Comparison of ENCODE assay signal across 21 mouse cellular contexts in genomic region chr2:152926896-152927295, GRCm38 (mm10). TPM values are rescaled to one million over a fixed set of nuclear protein-coding genes. Genes with fewer than 3 reads are reported as not detected.
DNase-seq lines count a peak whose midpoint lies in the region; ATAC-seq and TF ChIP-seq lines count a peak whose summit lies in the region.
"Had no signal": no experiment of that assay in that cellular context is flagged by ENCODE, and none has a peak within 500 bp of the region (broad histone marks: within the 10 kb centered on the region; RNA-seq: fewer than 3 reads in every experiment).

No protein-coding gene starts in this region.

- TF ChIP-seq CTCF in kidney, adult 2 months (conservative IDR thresholded peaks at IDR 0.05; ENCODE audit: insufficient read depth, insufficient read length, low read depth, low read length): no peak
- TF ChIP-seq CTCF in cerebellum, adult 2 months (IDR thresholded peaks at IDR 0.05; ENCODE audit: borderline replicate concordance, insufficient read depth, low read depth, low read length): no peak

- H3K4me3 ChIP-seq in forebrain, embryonic 10.5 days: no peak overlapping the region
- H3K4me3 ChIP-seq in forebrain, embryonic 15.5 days: no peak overlapping the region
- H3K4me3 ChIP-seq in kidney, embryonic 15.5 days (replicated peaks): no peak overlapping the region
- H3K4me3 ChIP-seq in kidney, adult 2 months (ENCODE audit: insufficient read depth, low read depth, low read length): no peak overlapping the region
- H3K4me3 ChIP-seq in embryonic facial prominence, embryonic 10.5 days: no peak overlapping the region
- H3K4me3 ChIP-seq in megakaryocyte, embryonic 14.5 days (replicated peaks): peak overlapping the region; percentile 82
- H3K4me3 ChIP-seq in cerebellum, adult 2 months (replicated peaks; ENCODE audit: insufficient read depth, low read depth, low read length): no peak overlapping the region
- H3K4me3 ChIP-seq: forebrain, embryonic 13.5 days; limb, embryonic 13.5 days; liver, embryonic 15.5 days had no signal

- peak overlapping the region; percentile 79 for H3K27ac ChIP-seq in forebrain, embryonic 10.5 days
- H3K27ac ChIP-seq in forebrain, embryonic 15.5 days (replicated peaks): no peak overlapping the region
- peak overlapping the region; percentile 86 for H3K27ac ChIP-seq in kidney, embryonic 15.5 days
- H3K27ac ChIP-seq in kidney, adult 2 months (ENCODE audit: insufficient read depth, low read depth, low read length): no peak overlapping the region
- peak overlapping the region; percentile 90 for H3K27ac ChIP-seq in embryonic facial prominence, embryonic 10.5 days (replicated peaks)
- no peak overlapping the region for H3K27ac ChIP-seq in cerebellum, adult 2 months (ENCODE audit: insufficient read depth, low read length)
- H3K27ac ChIP-seq: forebrain, embryonic 13.5 days; limb, embryonic 13.5 days; liver, embryonic 15.5 days had no signal

- no peaks in the 10 kb centered on the region for H3K36me3 ChIP-seq in forebrain, embryonic 10.5 days (replicated peaks)
- no peaks in the 10 kb centered on the region for H3K36me3 ChIP-seq in forebrain, embryonic 15.5 days
- H3K36me3 ChIP-seq in kidney, embryonic 15.5 days: no peaks in the 10 kb centered on the region
- H3K36me3 ChIP-seq in kidney, adult 2 months (ENCODE audit: control insufficient read depth, insufficient read depth, low read length): no peaks in the 10 kb centered on the region
- H3K36me3 ChIP-seq in embryonic facial prominence, embryonic 10.5 days (replicated peaks): no peaks in the 10 kb centered on the region
- H3K36me3 ChIP-seq in megakaryocyte, embryonic 14.5 days (replicated peaks; ENCODE audit: low read length): no peaks in the 10 kb centered on the region
- H3K36me3 ChIP-seq: limb, embryonic 13.5 days; liver, embryonic 15.5 days had no signal

- DNase-seq in forebrain, embryonic 10.5 days (ENCODE audit: extremely low spot score, low spot score): no peak
- no peak for DNase-seq in kidney, adult 2 months
- no peak for DNase-seq in embryonic facial prominence, embryonic 10.5 days (ENCODE audit: low spot score)
- no peak for DNase-seq in spleen, postnatal 14 days (ENCODE audit: low spot score in 2 of 2)
- no peak for DNase-seq in cerebellum, adult 2 months
- DNase-seq: cerebellum, adult 8-10 months; heart, adult 18-20 months; layer of hippocampus, postnatal 36 days; lung, postnatal 14 days; thymus, adult 18-20 months had no signal

- H3K4me1 ChIP-seq in forebrain, embryonic 10.5 days: peaks cover 77% of the 10 kb centered on the region
- H3K4me1 ChIP-seq in forebrain, embryonic 15.5 days: peaks cover 5% of the 10 kb centered on the region
- peaks cover 88% of the 10 kb centered on the region for H3K4me1 ChIP-seq in kidney, embryonic 15.5 days
- H3K4me1 ChIP-seq in kidney, adult 2 months (ENCODE audit: control insufficient read depth, insufficient read depth, low read length): 0 out of 2 replicates have a peak, but pooled peaks cover 5% of the 10 kb centered on the region
- peaks cover 95% of the 10 kb centered on the region for H3K4me1 ChIP-seq in embryonic facial prominence, embryonic 10.5 days
- peaks cover 99% of the 10 kb centered on the region for H3K4me1 ChIP-seq in megakaryocyte, embryonic 14.5 days
- H3K4me1 ChIP-seq in cerebellum, adult 2 months (ENCODE audit: control insufficient read depth, insufficient read depth, low read length): peaks cover 24% of the 10 kb centered on the region
- H3K4me1 ChIP-seq: liver, embryonic 15.5 days had no signal

- no peak overlapping the region for H3K4me2 ChIP-seq in forebrain, embryonic 15.5 days (replicated peaks)
- no peak overlapping the region for H3K4me2 ChIP-seq in kidney, embryonic 15.5 days
- H3K4me2 ChIP-seq: forebrain, embryonic 13.5 days; limb, embryonic 13.5 days; liver, embryonic 15.5 days; midbrain, embryonic 11.5 days had no signal

- H3K27me3 ChIP-seq in forebrain, embryonic 10.5 days (ENCODE audit: poor library complexity, severe bottlenecking): peaks cover 7% of the 10 kb centered on the region; the same call in 1 of the 2 replicates
- H3K27me3 ChIP-seq in forebrain, embryonic 15.5 days: no peaks in the 10 kb centered on the region
- no peaks in the 10 kb centered on the region for H3K27me3 ChIP-seq in kidney, embryonic 15.5 days
- no peaks in the 10 kb centered on the region for H3K27me3 ChIP-seq in kidney, adult 2 months (replicated peaks; ENCODE audit: control insufficient read depth, insufficient read depth, low read length)
- 0 out of 2 replicates have a peak, but pooled peaks cover 7% of the 10 kb centered on the region for H3K27me3 ChIP-seq in embryonic facial prominence, embryonic 10.5 days (replicated peaks; ENCODE audit: low read depth, poor library complexity, severe bottlenecking)
- peaks cover 13% of the 10 kb centered on the region for H3K27me3 ChIP-seq in megakaryocyte, embryonic 14.5 days (replicated peaks)
- H3K27me3 ChIP-seq in cerebellum, adult 2 months (ENCODE audit: control insufficient read depth, insufficient read depth, low read length): no peaks in the 10 kb centered on the region
- H3K27me3 ChIP-seq: forebrain, embryonic 13.5 days; limb, embryonic 13.5 days; liver, embryonic 15.5 days had no signal

- TF ChIP-seq POLR2A in kidney, adult 2 months (IDR thresholded peaks at IDR 0.05; ENCODE audit: low read depth, low read length): no peak
- TF ChIP-seq POLR2A in cerebellum, adult 2 months (IDR thresholded peaks at IDR 0.05; ENCODE audit: borderline replicate concordance, insufficient read depth, low read length): no peak

- no peaks in the 10 kb centered on the region for H3K9me3 ChIP-seq in forebrain, embryonic 10.5 days
- H3K9me3 ChIP-seq in forebrain, embryonic 15.5 days: no peaks in the 10 kb centered on the region
- no peaks in the 10 kb centered on the region for H3K9me3 ChIP-seq in kidney, embryonic 15.5 days (replicated peaks)
- no peaks in the 10 kb centered on the region for H3K9me3 ChIP-seq in embryonic facial prominence, embryonic 10.5 days
- H3K9me3 ChIP-seq in megakaryocyte, embryonic 14.5 days: no peaks in the 10 kb centered on the region
- H3K9me3 ChIP-seq: forebrain, embryonic 13.5 days; limb, embryonic 13.5 days; liver, embryonic 15.5 days had no signal

- WGBS in forebrain, embryonic 10.5 days: 72% methylated on average over 9 of the region's 9 CpGs
- 84% methylated on average over 9 of the region's 9 CpGs for WGBS in forebrain, embryonic 15.5 days
- WGBS in kidney, embryonic 15.5 days: 74% methylated on average over 9 of the region's 9 CpGs
- WGBS in kidney, adult 2 months: 69% methylated on average over 9 of the region's 9 CpGs
- 53% methylated on average over 9 of the region's 9 CpGs for WGBS in embryonic facial prominence, embryonic 10.5 days
- 93% methylated on average over 9 of the region's 9 CpGs for WGBS in cerebellum, adult 2 months

- H3K9ac ChIP-seq in forebrain, embryonic 15.5 days (replicated peaks): no peak overlapping the region
- H3K9ac ChIP-seq in kidney, embryonic 15.5 days: no peak overlapping the region; the same call in 1 of the 2 replicates
- H3K9ac ChIP-seq: forebrain, embryonic 13.5 days; limb, embryonic 13.5 days; liver, embryonic 15.5 days had no signal

- no peak for ATAC-seq in forebrain, embryonic 15.5 days (replicated peaks)
- no peak for ATAC-seq in kidney, embryonic 15.5 days (replicated peaks; ENCODE audit: low FRiP score)
- ATAC-seq: forebrain, embryonic 13.5 days; inflammation-experienced regulatory T-cells, adult 6 months had no signal

RNA-seq across cellular contexts. Expression of gene Foxs1, which starts 6.1 kb away (rescaled TPM):
- polyA plus RNA-seq in forebrain, embryonic 10.5 days (2016; fragmentation: Nextera tagmentation; extraction: Ambion mirVana): 0.34 and 0.60 TPM in 2 replicates
- polyA plus RNA-seq in forebrain, embryonic 15.5 days (2015; fragmentation: Nextera tagmentation; extraction: Ambion mirVana): 3.2 and 4.4 TPM in 2 replicates
- polyA plus RNA-seq in kidney, embryonic 15.5 days (2015; fragmentation: Nextera tagmentation; extraction: Ambion mirVana): 5.1 and 6.9 TPM in 2 replicates
- 6.4 and 7.3 TPM in 2 replicates for polyA plus RNA-seq in kidney, adult 2 months (2012; rRNA removed)
- polyA plus RNA-seq in embryonic facial prominence, embryonic 10.5 days (2016; fragmentation: Nextera tagmentation; extraction: Ambion mirVana): 0.45 and 0.72 TPM in 2 replicates
- 3.2 and 4.6 TPM in 2 replicates for polyA plus RNA-seq in megakaryocyte, embryonic 14.5 days (2012; ENCODE audit: insufficient read depth, low replicate concordance)
- polyA plus RNA-seq in cerebellum, adult 2 months (2012; rRNA removed): 1.2 and 1.9 TPM in 2 replicates
- polyA plus RNA-seq: inflammation-experienced regulatory T-cells, adult 6 months had no signal

RNA-seq across cellular contexts. Expression of gene Mylk2, which starts 15.7 kb away (rescaled TPM):
- polyA plus RNA-seq in forebrain, embryonic 10.5 days (2016; fragmentation: Nextera tagmentation; extraction: Ambion mirVana): 0.06 and 0.12 TPM in 2 replicates
- not detected in 2 replicates for polyA plus RNA-seq in forebrain, embryonic 15.5 days (2015; fragmentation: Nextera tagmentation; extraction: Ambion mirVana)
- polyA plus RNA-seq in kidney, embryonic 15.5 days (2015; fragmentation: Nextera tagmentation; extraction: Ambion mirVana): 0.43 and 0.77 TPM in 2 replicates
- 0.07 and 1.1 TPM in 2 replicates for polyA plus RNA-seq in kidney, adult 2 months (2012; rRNA removed)
- 0.05 TPM in 1 of 2 replicates, not detected in the other for polyA plus RNA-seq in embryonic facial prominence, embryonic 10.5 days (2016; fragmentation: Nextera tagmentation; extraction: Ambion mirVana)
- 0.15 TPM in 1 of 2 replicates, not detected in the other for polyA plus RNA-seq in megakaryocyte, embryonic 14.5 days (2012; ENCODE audit: insufficient read depth, low replicate concordance)
- not detected in 2 replicates for polyA plus RNA-seq in cerebellum, adult 2 months (2012; rRNA removed)
- polyA plus RNA-seq: cortical plate, adult 2 months; forebrain, embryonic 13.5 days; hindbrain, embryonic 11.5 days; inflammation-experienced regulatory T-cells, adult 6 months; kidney, embryonic 14.5 days; midbrain, embryonic 11.5 days had no signal

RNA-seq across cellular contexts. Expression of gene Dusp15, which starts 24.6 kb away (rescaled TPM):
- 0.42 and 0.95 TPM in 2 replicates for polyA plus RNA-seq in forebrain, embryonic 10.5 days (2016; fragmentation: Nextera tagmentation; extraction: Ambion mirVana)
- 7.1 and 7.3 TPM in 2 replicates for polyA plus RNA-seq in forebrain, embryonic 15.5 days (2015; fragmentation: Nextera tagmentation; extraction: Ambion mirVana)
- 3.0 and 3.1 TPM in 2 replicates for polyA plus RNA-seq in kidney, embryonic 15.5 days (2015; fragmentation: Nextera tagmentation; extraction: Ambion mirVana)
- 12.3 and 20.6 TPM in 2 replicates for polyA plus RNA-seq in kidney, adult 2 months (2012; rRNA removed)
- polyA plus RNA-seq in embryonic facial prominence, embryonic 10.5 days (2016; fragmentation: Nextera tagmentation; extraction: Ambion mirVana): 0.34 and 0.95 TPM in 2 replicates
- 1.0 TPM in 1 of 2 replicates, not detected in the other for polyA plus RNA-seq in megakaryocyte, embryonic 14.5 days (2012; ENCODE audit: insufficient read depth, low replicate concordance)
- polyA plus RNA-seq in cerebellum, adult 2 months (2012; rRNA removed): 73.1 and 73.6 TPM in 2 replicates
- polyA plus RNA-seq: inflammation-experienced regulatory T-cells, adult 6 months; liver, embryonic 15.5 days had no signal

RNA-seq across cellular contexts. Expression of gene Ttll9, which starts 35.4 kb away (rescaled TPM):
- 1.3 and 1.6 TPM in 2 replicates for polyA plus RNA-seq in forebrain, embryonic 10.5 days (2016; fragmentation: Nextera tagmentation; extraction: Ambion mirVana)
- 2.3 and 3.0 TPM in 2 replicates for polyA plus RNA-seq in forebrain, embryonic 15.5 days (2015; fragmentation: Nextera tagmentation; extraction: Ambion mirVana)
- 1.1 and 1.6 TPM in 2 replicates for polyA plus RNA-seq in kidney, embryonic 15.5 days (2015; fragmentation: Nextera tagmentation; extraction: Ambion mirVana)
- 0.46 and 1.0 TPM in 2 replicates for polyA plus RNA-seq in kidney, adult 2 months (2012; rRNA removed)
- polyA plus RNA-seq in embryonic facial prominence, embryonic 10.5 days (2016; fragmentation: Nextera tagmentation; extraction: Ambion mirVana): 1.3 and 1.8 TPM in 2 replicates
- polyA plus RNA-seq in megakaryocyte, embryonic 14.5 days (2012; ENCODE audit: insufficient read depth, low replicate concordance): 0.22 TPM in 1 of 2 replicates, not detected in the other
- polyA plus RNA-seq in cerebellum, adult 2 months (2012; rRNA removed): 4.6 and 4.8 TPM in 2 replicates

Comparison
In these comparisons a context has a peak if more than half of its experiments do, and no peak if none do; other contexts are left out.
1. H3K27ac ChIP-seq: peak in forebrain, embryonic 10.5 days (single experiment), kidney, embryonic 15.5 days (single experiment) and embryonic facial prominence, embryonic 10.5 days (single experiment); none in forebrain, embryonic 15.5 days (single experiment), kidney, adult 2 months (single experiment) and cerebellum, adult 2 months (single experiment).